Mouse (Mus musculus) midbrain, embryonic 13.5 days (tissue): ENCODE results near the gene 4933427D14Rik. TPM values are rescaled to one million over a fixed set of nuclear protein-coding genes. Genes with fewer than 3 reads are reported as not detected.
"Not testable (repeated sequence)": the region's sequence is repeated elsewhere in the genome, so short reads cannot be mapped to it uniquely, and the experiment has no call there.

ENCODE experiments used
- ATAC-seq: fragments of 200-750 bp; cut with Nextera tagmentation; 2 replicates; pipeline ENCODE4 v1.8.0; 2017; ENCODE audit warnings: mild to moderate bottlenecking, moderate TSS enrichment, moderate library complexity
- H3K27ac ChIP-seq: fragments of 300-500 bp; sonication (generic); 2 replicates; pipeline ENCODE4 v1.5.1; 2015; ENCODE audit warnings: inconsistent platforms, mild to moderate bottlenecking, moderate library complexity
- H3K27me3 ChIP-seq: fragments of 300-500 bp; sonication (generic); 2 replicates; pipeline ENCODE4 v1.6.1; 2015; ENCODE audit warnings: mild to moderate bottlenecking, inconsistent platforms
- H3K36me3 ChIP-seq: fragments of 300-500 bp; sonication (generic); 2 replicates; pipeline ENCODE4 v1.6.1; 2015; ENCODE audit warnings: mild to moderate bottlenecking, inconsistent platforms
- H3K4me1 ChIP-seq: fragments of 300-500 bp; sonication (generic); replicated peaks from 2 replicates; pipeline ENCODE4 v1.6.1; 2015; ENCODE audit warnings: inconsistent platforms
- H3K4me2 ChIP-seq: fragments of 300-500 bp; sonication (generic); replicated peaks from 2 replicates; pipeline ENCODE4 v1.6.1; 2015; ENCODE audit warnings: moderate library complexity, mild to moderate bottlenecking, inconsistent platforms
- H3K4me3 ChIP-seq: fragments of 300-500 bp; sonication (generic); replicated peaks from 2 replicates; pipeline ENCODE4 v1.5.1; 2015; ENCODE audit warnings: mild to moderate bottlenecking, inconsistent platforms
- H3K9ac ChIP-seq: fragments of 300-500 bp; sonication (generic); replicated peaks from 2 replicates; pipeline ENCODE4 v1.6.1; 2015; ENCODE audit warnings: mild to moderate bottlenecking, inconsistent platforms
- H3K9me3 ChIP-seq: fragments of 300-500 bp; sonication (generic); 2 replicates; pipeline ENCODE4 v1.6.1; 2016; ENCODE audit warnings: mild to moderate bottlenecking, inconsistent platforms
- WGBS: fragments of 180-500 bp; shearing (Covaris S2); methylation state at CpG from one replicate; pipeline ENCODE4 v1.1.7; 2015; 5-methylcytosine and 5-hydroxymethylcytosine counted together
- polyA plus RNA-seq: library from polyadenylated mRNA; unstranded; fragments of >200 nt; fragmentation: Nextera tagmentation; extraction: Ambion mirVana; gene quantifications from 2 replicates; pipeline ENCODE4 v1.2.1, GENCODE M21; 2015

4933427D14Rik gene
- polyA plus RNA-seq, 1 experiment from 2014 or later: 31.0 TPM

- H3K4me3 ChIP-seq: no peak overlapping the region
- H3K36me3 ChIP-seq: peaks cover 57% of the 10 kb centered on the region
- no peak overlapping the region for H3K4me2 ChIP-seq
Observed at GRCm38 (mm10) chr11:72194259-72194658, 13.0 kb downstream of the 4933427D14Rik start.

GRCm38 (mm10) chr11:72190857-72191256 lies 16.4 kb downstream of the 4933427D14Rik start:
- 76% methylated on average over 1 of the region's 1 CpGs for WGBS
- H3K9ac ChIP-seq: no peak overlapping the region
- no peaks in the 10 kb centered on the region for H3K27me3 ChIP-seq
- no peaks in the 10 kb centered on the region for H3K4me1 ChIP-seq
- no peak overlapping the region for H3K4me2 ChIP-seq
- no peak overlapping the region for H3K4me3 ChIP-seq
- no peak overlapping the region for H3K27ac ChIP-seq
- H3K36me3 ChIP-seq: peaks cover 60% of the 10 kb centered on the region
- H3K9me3 ChIP-seq: no peaks in the 10 kb centered on the region
- ATAC-seq: no peak

More at GRCm38 (mm10) chr11:72194259-72194658, 13.0 kb downstream of the 4933427D14Rik start:
- ATAC-seq: no peak
- H3K27ac ChIP-seq: no peak overlapping the region
- H3K9ac ChIP-seq: no peak overlapping the region
- no peaks in the 10 kb centered on the region for H3K9me3 ChIP-seq
- WGBS: 89% methylated on average over 2 of the region's 2 CpGs
- no peaks in the 10 kb centered on the region for H3K27me3 ChIP-seq
- peaks cover 2% of the 10 kb centered on the region; the same call in 1 of the 2 replicates for H3K4me1 ChIP-seq

GRCm38 (mm10) chr11:72184252-72184651 lies 23.0 kb downstream of the 4933427D14Rik start:
- 91% methylated on average over 4 of the region's 4 CpGs for WGBS
- no peak for ATAC-seq
- Histone ChIP-seq H3K27me3 (no peaks in the 10 kb centered on the region), H3K4me3 (no peak overlapping the region), H3K4me2 (no peak overlapping the region), H3K9ac (no peak overlapping the region), H3K4me1 (no peaks in the 10 kb centered on the region), H3K27ac (no peak overlapping the region), H3K9me3 (no peaks in the 10 kb centered on the region), H3K36me3 (peaks cover 60% of the 10 kb centered on the region)

- Histone ChIP-seq H3K4me1 (peaks cover 9% of the 10 kb centered on the region), H3K36me3 (peaks cover 59% of the 10 kb centered on the region), H3K27me3 (no peaks in the 10 kb centered on the region), H3K9me3 (no peaks in the 10 kb centered on the region), H3K4me3 (no peak overlapping the region), H3K4me2 (no peak overlapping the region), H3K9ac (no peak overlapping the region), H3K27ac (no peak overlapping the region)
- 96% methylated on average over 4 of the region's 4 CpGs for WGBS
- no peak for ATAC-seq
Observed at GRCm38 (mm10) chr11:72181136-72181535, 26.1 kb downstream of the 4933427D14Rik start.

- Histone ChIP-seq H3K9me3 (no peaks in the 10 kb centered on the region), H3K27ac (no peak overlapping the region), H3K4me3 (no peak overlapping the region), H3K9ac (no peak overlapping the region), H3K27me3 (no peaks in the 10 kb centered on the region), H3K4me2 (no peak overlapping the region), H3K36me3 (peaks cover 61% of the 10 kb centered on the region), H3K4me1 (peaks cover 9% of the 10 kb centered on the region)
- ATAC-seq: no peak
- 94% methylated on average over 5 of the region's 5 CpGs for WGBS
Observed at GRCm38 (mm10) chr11:72180556-72180955, 26.7 kb downstream of the 4933427D14Rik start.

GRCm38 (mm10) chr11:72176553-72176952 lies 30.7 kb downstream of the 4933427D14Rik start:
- H3K27ac ChIP-seq: no peak overlapping the region

GRCm38 (mm10) chr11:72175966-72176365 lies 31.3 kb downstream of the 4933427D14Rik start:
- H3K36me3 ChIP-seq: peaks cover 74% of the 10 kb centered on the region
- H3K9ac ChIP-seq: 0 out of 2 replicates have a peak overlapping the region, but pooled peaks have one; percentile 2
- no peaks in the 10 kb centered on the region for H3K9me3 ChIP-seq
- peaks cover 9% of the 10 kb centered on the region for H3K4me1 ChIP-seq
- no peak overlapping the region for H3K4me3 ChIP-seq
- H3K4me2 ChIP-seq: no peak overlapping the region
- H3K27me3 ChIP-seq: no peaks in the 10 kb centered on the region
- ATAC-seq: no peak
- 81% methylated on average over 5 of the region's 5 CpGs for WGBS
- H3K27ac ChIP-seq: no peak overlapping the region

More at GRCm38 (mm10) chr11:72176553-72176952, 30.7 kb downstream of the 4933427D14Rik start:
- no peaks in the 10 kb centered on the region for H3K27me3 ChIP-seq
- H3K4me1 ChIP-seq: peaks cover 9% of the 10 kb centered on the region
- H3K4me2 ChIP-seq: no peak overlapping the region
- no peak overlapping the region for H3K4me3 ChIP-seq
- ATAC-seq: peak; percentile 55; the same call in 1 of the 2 replicates
- no peak overlapping the region for H3K9ac ChIP-seq
- WGBS: 26% methylated on average over 3 of the region's 3 CpGs
- no peaks in the 10 kb centered on the region for H3K9me3 ChIP-seq
- peaks cover 78% of the 10 kb centered on the region for H3K36me3 ChIP-seq

GRCm38 (mm10) chr11:72174721-72175120 lies 32.5 kb downstream of the 4933427D14Rik start:
- Histone ChIP-seq H3K36me3 (peaks cover 74% of the 10 kb centered on the region), H3K4me3 (no peak overlapping the region), H3K27me3 (no peaks in the 10 kb centered on the region), H3K4me1 (peaks cover 9% of the 10 kb centered on the region), H3K9me3 (no peaks in the 10 kb centered on the region), H3K4me2 (no peak overlapping the region), H3K9ac (no peak overlapping the region), H3K27ac (no peak overlapping the region)
- no peak for ATAC-seq
- WGBS: 93% methylated on average over 6 of the region's 6 CpGs

GRCm38 (mm10) chr11:72173506-72173905 lies 33.8 kb downstream of the 4933427D14Rik start:
- no peak overlapping the region for H3K4me3 ChIP-seq
- no peak overlapping the region for H3K27ac ChIP-seq
- peaks cover 9% of the 10 kb centered on the region for H3K4me1 ChIP-seq
- H3K27me3 ChIP-seq: no peaks in the 10 kb centered on the region
- 86% methylated on average over 5 of the region's 5 CpGs for WGBS
- H3K4me2 ChIP-seq: no peak overlapping the region
- no peaks in the 10 kb centered on the region for H3K9me3 ChIP-seq
- no peak for ATAC-seq
- H3K9ac ChIP-seq: no peak overlapping the region
- peaks cover 76% of the 10 kb centered on the region for H3K36me3 ChIP-seq

- not testable (repeated sequence) for H3K4me2 ChIP-seq, H3K4me1 ChIP-seq, H3K9ac ChIP-seq, H3K4me3 ChIP-seq, ATAC-seq, H3K27me3 ChIP-seq, H3K9me3 ChIP-seq, H3K27ac ChIP-seq
- H3K36me3 ChIP-seq: peaks cover 78% of the 10 kb centered on the region
- 84% methylated on average over 4 of the region's 4 CpGs for WGBS
Observed at GRCm38 (mm10) chr11:72171906-72172305, 35.4 kb downstream of the 4933427D14Rik start.

GRCm38 (mm10) chr11:72169871-72170270 lies 37.4 kb downstream of the 4933427D14Rik start:
- Histone ChIP-seq H3K4me1 (no peaks in the 10 kb centered on the region), H3K4me2 (no peak overlapping the region), H3K36me3 (peaks cover 81% of the 10 kb centered on the region), H3K27ac (no peak overlapping the region), H3K9ac (no peak overlapping the region), H3K9me3 (no peaks in the 10 kb centered on the region), H3K27me3 (no peaks in the 10 kb centered on the region), H3K4me3 (no peak overlapping the region)
- no peak for ATAC-seq
- WGBS: 79% methylated on average over 4 of the region's 4 CpGs

- Histone ChIP-seq H3K4me2 (no peak overlapping the region), H3K27me3 (no peaks in the 10 kb centered on the region), H3K27ac (no peak overlapping the region), H3K9ac (no peak overlapping the region), H3K4me3 (no peak overlapping the region), H3K36me3 (peaks cover 84% of the 10 kb centered on the region), H3K9me3 (no peaks in the 10 kb centered on the region), H3K4me1 (no peaks in the 10 kb centered on the region)
- 87% methylated on average over 2 of the region's 2 CpGs for WGBS
- ATAC-seq: no peak
Observed at GRCm38 (mm10) chr11:72163198-72163597, 44.1 kb downstream of the 4933427D14Rik start.

GRCm38 (mm10) chr11:72156624-72157023 lies 50.6 kb downstream of the 4933427D14Rik start:
- Histone ChIP-seq H3K4me1 (peaks cover 13% of the 10 kb centered on the region), H3K36me3 (peaks cover 72% of the 10 kb centered on the region), H3K9me3 (no peaks in the 10 kb centered on the region), H3K4me2 (no peak overlapping the region), H3K9ac (no peak overlapping the region), H3K4me3 (no peak overlapping the region), H3K27me3 (no peaks in the 10 kb centered on the region), H3K27ac (0 out of 2 replicates have a peak overlapping the region, but pooled peaks have one; percentile 19)
- WGBS: 74% methylated on average over 2 of the region's 2 CpGs
- no peak for ATAC-seq
